Mouse (Mus musculus) liver, embryonic 14.5 days (tissue): ENCODE results near the gene St6galnac3. TPM values are rescaled to one million over a fixed set of nuclear protein-coding genes. Genes with fewer than 3 reads are reported as not detected.

Source experiments
- ATAC-seq: fragments of 200-750 bp; cut with Nextera tagmentation; 2 replicates; pipeline ENCODE4 v1.8.0; 2017; ENCODE audit warnings: moderate number of reproducible peaks, mild to moderate bottlenecking, moderate library complexity; ENCODE audit not compliant: insufficient read depth
- DNase-seq, 3 experiments: peaks; one replicate each; pipeline ENCODE4 v3.0.0-alpha.2; 2012 to 2013; ENCODE audit warnings: low read depth in 3 of 3, low spot score in 3 of 3
- H3K27ac ChIP-seq: fragments of 300-500 bp; sonication (generic); 2 replicates; pipeline ENCODE4 v1.5.1; 2014; ENCODE audit warnings: moderate library complexity, mild to moderate bottlenecking, control low read depth, inconsistent platforms
- H3K27me3 ChIP-seq: fragments of 300-500 bp; sonication (generic); 2 replicates; pipeline ENCODE4 v1.6.1; 2014; ENCODE audit warnings: mild to moderate bottlenecking, low read length, moderate library complexity; ENCODE audit not compliant: control insufficient read depth, insufficient read depth
- H3K36me3 ChIP-seq: fragments of 300-500 bp; sonication (generic); replicated peaks from 2 replicates; pipeline ENCODE4 v1.6.1; 2014; ENCODE audit warnings: low read depth; ENCODE audit not compliant: control insufficient read depth, insufficient read depth
- H3K4me1 ChIP-seq, 2 experiments: fragments of 200-500 bp in 1 of 2; fragments of 300-500 bp in 1 of 2; sonication (generic) in 1 of 2; replicated peaks; 2 replicates each; pipeline ENCODE4 v1.6.1; 2012 to 2014; ENCODE audit warnings: antibody characterized with exemption in 1 of 2, inconsistent platforms in 1 of 2, low read length in 1 of 2; ENCODE audit not compliant: control insufficient read depth in 2 of 2, insufficient read depth in 2 of 2
- H3K4me2 ChIP-seq: fragments of 300-500 bp; sonication (generic); 2 replicates; pipeline ENCODE4 v1.6.1; 2014; ENCODE audit warnings: low read depth, mild to moderate bottlenecking, control low read depth, moderate library complexity
- H3K4me3 ChIP-seq, 2 experiments: fragments of 200-500 bp in 1 of 2; fragments of 300-500 bp in 1 of 2; sonication (generic) in 1 of 2; 2 replicates each; pipeline ENCODE4 v1.5.1; 2012 to 2014; ENCODE audit warnings: low read depth in 2 of 2, low read length in 2 of 2, mild to moderate bottlenecking in 2 of 2, control low read depth in 1 of 2, inconsistent platforms in 1 of 2, moderate library complexity in 1 of 2; ENCODE audit not compliant: insufficient read depth in 1 of 2
- H3K9ac ChIP-seq: fragments of 300-500 bp; sonication (generic); replicated peaks from 2 replicates; pipeline ENCODE4 v1.6.1; 2014; ENCODE audit warnings: mild to moderate bottlenecking, control low read depth, moderate library complexity
- H3K9me3 ChIP-seq: fragments of 300-500 bp; sonication (generic); 2 replicates; pipeline ENCODE4 v1.6.1; 2016; ENCODE audit warnings: low read length, mixed read lengths; ENCODE audit not compliant: control insufficient read depth
- CTCF ChIP-seq: IDR thresholded peaks from 2 replicates; pipeline ENCODE4 v1.5.1; 2016; ENCODE audit warnings: antibody characterized with exemption, low read depth, control low read depth
- EP300 ChIP-seq: IDR thresholded peaks from 2 replicates; pipeline ENCODE4 v1.6.1; 2016; ENCODE audit warnings: antibody characterized with exemption, low read depth
- WGBS: fragments of 180-500 bp; shearing (Covaris S2); extraction: QIAGEN DNeasy Blood & Tissue Kit; methylation state at CpG from one replicate; pipeline ENCODE4 v1.1.7; 2014; ENCODE audit not compliant: insufficient replicate concordance; 5-methylcytosine and 5-hydroxymethylcytosine counted together
- polyA plus RNA-seq, 2 experiments: library from polyadenylated mRNA; depleted of rRNA in 1 of 2; stranded (reverse) in 1 of 2; unstranded in 1 of 2; fragments of >200 nt; fragmentation: Nextera tagmentation in 1 of 2; extraction: Ambion mirVana in 1 of 2; gene quantifications; 2 replicates each; pipeline versions ENCODE4 v1.2.1 to v1.2.3; 2012 to 2014

Gene St6galnac3
- polyA plus RNA-seq, 2 experiments = 2.9 to 5.7 TPM

- no peaks in the 10 kb centered on the region for H3K36me3 ChIP-seq
- ATAC-seq (no peak), DNase-seq (no peak)
- no peak overlapping the region for H3K4me2 ChIP-seq
- H3K9ac ChIP-seq = no peak overlapping the region
- 75% methylated on average over 7 of the region's 7 CpGs for WGBS
- H3K4me3 ChIP-seq = no peak overlapping the region
- no peaks in the 10 kb centered on the region for H3K9me3 ChIP-seq
- no peaks in the 10 kb centered on the region for H3K27me3 ChIP-seq
- TF ChIP-seq EP300 (no peak), CTCF (no peak)
- H3K4me1 ChIP-seq = no peaks in the 10 kb centered on the region
- no peak overlapping the region for H3K27ac ChIP-seq
These were observed 79.2 kb downstream of the St6galnac3 start for GRCm38 (mm10) chr3:153645803-153646202.

GRCm38 (mm10) chr3:153643822-153644519 is 81.0 kb downstream of the St6galnac3 start:
- H3K9ac ChIP-seq = no peak overlapping the region
- TF ChIP-seq CTCF (no peak), EP300 (no peak)
- H3K27ac ChIP-seq = no peak overlapping the region
- H3K27me3 ChIP-seq = no peaks in the 10 kb centered on the region
- no peaks in the 10 kb centered on the region for H3K9me3 ChIP-seq
- no peak for DNase-seq
- no peaks in the 10 kb centered on the region for H3K4me1 ChIP-seq
- no peak overlapping the region for H3K4me3 ChIP-seq
- 0 out of 2 replicates have a peak, but pooled peaks have one; percentile 21 for ATAC-seq
- H3K4me2 ChIP-seq = no peak overlapping the region
- H3K36me3 ChIP-seq = no peaks in the 10 kb centered on the region
- 83% methylated on average over 20 of the region's 20 CpGs for WGBS

- no peak overlapping the region for H3K9ac ChIP-seq
- DNase-seq (no peak), ATAC-seq (no peak)
- no peak overlapping the region for H3K4me2 ChIP-seq
- H3K36me3 ChIP-seq = no peaks in the 10 kb centered on the region
- no peaks in the 10 kb centered on the region for H3K4me1 ChIP-seq
- no peaks in the 10 kb centered on the region for H3K27me3 ChIP-seq
- H3K27ac ChIP-seq = no peak overlapping the region
- WGBS = 78% methylated on average over 14 of the region's 14 CpGs
- no peak overlapping the region for H3K4me3 ChIP-seq
- H3K9me3 ChIP-seq = no peaks in the 10 kb centered on the region
- TF ChIP-seq CTCF = no peak
- no peak for TF ChIP-seq EP300
These were observed 82.1 kb downstream of the St6galnac3 start for GRCm38 (mm10) chr3:153642826-153643225.

- TF ChIP-seq CTCF = no peak
- no peak for TF ChIP-seq EP300
- DNase-seq (no peak), ATAC-seq (no peak)
- Histone ChIP-seq H3K9me3 (no peaks in the 10 kb centered on the region), H3K9ac (no peak overlapping the region), H3K4me3 (no peak overlapping the region), H3K4me2 (no peak overlapping the region), H3K27me3 (no peaks in the 10 kb centered on the region), H3K36me3 (no peaks in the 10 kb centered on the region), H3K27ac (no peak overlapping the region), H3K4me1 (peaks cover 0 to 2% of the 10 kb centered on the region in 2 experiments; a peak in 2 of 4 replicates)
- WGBS = 78% methylated on average over 5 of the region's 5 CpGs
These were observed 83.2 kb downstream of the St6galnac3 start for GRCm38 (mm10) chr3:153641805-153642204.

- no peaks in the 10 kb centered on the region for H3K36me3 ChIP-seq
- H3K27ac ChIP-seq = no peak overlapping the region
- no CpG with 5 or more reads among the region's 1 CpGs for WGBS
- H3K27me3 ChIP-seq = no peaks in the 10 kb centered on the region
- no peak for DNase-seq
- no peak overlapping the region for H3K9ac ChIP-seq
- no peaks in the 10 kb centered on the region for H3K9me3 ChIP-seq
- no peak overlapping the region for H3K4me2 ChIP-seq
- no peak overlapping the region for H3K4me3 ChIP-seq
- ATAC-seq = no peak
- TF ChIP-seq CTCF = no peak
- TF ChIP-seq EP300 = no peak
- peaks cover 0 to 4% of the 10 kb centered on the region in 2 experiments; a peak in 2 of 4 replicates for H3K4me1 ChIP-seq
These were observed 87.6 kb downstream of the St6galnac3 start for GRCm38 (mm10) chr3:153637336-153637735.
